Comparison of ENCODE assay signal across 7 mouse cellular contexts in the genomic region with DNA sequence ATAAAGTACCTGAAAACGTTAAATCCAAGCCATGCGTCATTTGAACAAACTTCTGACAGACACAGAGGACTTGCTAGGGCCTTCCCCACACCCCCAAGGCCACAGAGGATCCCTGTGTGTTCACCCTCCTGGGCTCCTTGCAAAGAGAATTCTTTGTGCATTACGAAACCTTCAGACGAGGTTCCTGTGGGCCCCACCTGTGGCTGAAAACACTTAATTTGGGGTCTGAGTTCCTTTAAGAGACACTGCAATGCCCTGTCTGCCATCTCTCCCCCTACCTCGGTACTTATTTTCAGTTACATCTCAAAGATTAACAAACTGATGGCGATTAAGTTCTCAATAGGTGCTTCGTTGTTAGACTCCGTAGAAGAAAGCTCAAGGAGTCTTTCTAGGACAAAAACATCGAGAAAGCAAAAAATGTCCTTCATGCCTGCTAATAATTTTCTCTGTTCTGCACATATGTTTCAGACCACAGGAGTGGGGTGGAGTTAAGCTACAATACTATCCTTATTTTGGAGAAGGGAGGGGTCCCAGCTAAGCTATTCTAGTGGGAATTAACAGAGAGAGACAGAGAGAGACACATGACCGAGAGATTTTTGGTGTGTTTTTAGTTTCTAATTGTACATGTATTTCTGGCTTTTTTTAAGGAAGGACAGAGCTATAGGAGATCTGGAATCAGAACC.
DNase-seq lines count a peak whose midpoint lies in the region; ATAC-seq lines count a peak whose summit lies in the region.

No protein-coding gene starts in this region.

- WGBS in forebrain, embryonic 11.5 days, result 4% methylated on average over 10 of the region's 10 CpGs
- 5% methylated on average over 10 of the region's 10 CpGs for WGBS in limb, embryonic 10.5 days
- 23% methylated on average over 10 of the region's 10 CpGs for WGBS in neural tube, embryonic 13.5 days

- peak; percentile 24 to 42 for DNase-seq in kidney, postnatal 4 days
- DNase-seq in kidney, postnatal 25 days, result no peak
- DNase-seq in forebrain, embryonic 11.5 days (ENCODE audit: low spot score), result peak; percentile 64
- DNase-seq in limb, embryonic 10.5 days (ENCODE audit: low spot score), result peak; percentile 50
- DNase-seq in testis, postnatal 14 days (ENCODE audit: low spot score), result no peak
- DNase-seq in layer of hippocampus, postnatal 36 days, result no peak

- no peaks in the 10 kb centered on the region for H3K9me3 ChIP-seq in forebrain, embryonic 11.5 days (ENCODE audit: control insufficient read depth, low read length)
- H3K9me3 ChIP-seq in limb, embryonic 10.5 days (replicated peaks), result no peaks in the 10 kb centered on the region
- no peaks in the 10 kb centered on the region; the same call in 1 of the 2 replicates for H3K9me3 ChIP-seq in neural tube, embryonic 13.5 days

- ATAC-seq in forebrain, embryonic 11.5 days (replicated peaks; ENCODE audit: low FRiP score), result peak; percentile 52
- peak; percentile 38; the same call in 1 of the 2 replicates for ATAC-seq in neural tube, embryonic 13.5 days (ENCODE audit: low read depth)

- peaks cover 13% of the 10 kb centered on the region; the same call in 1 of the 2 replicates for H3K4me1 ChIP-seq in forebrain, embryonic 11.5 days (replicated peaks; ENCODE audit: control insufficient read depth, insufficient read depth, low read length)
- H3K4me1 ChIP-seq in limb, embryonic 10.5 days, result peaks cover 61% of the 10 kb centered on the region
- H3K4me1 ChIP-seq in neural tube, embryonic 13.5 days (replicated peaks), result peaks cover 35% of the 10 kb centered on the region

- H3K4me2 ChIP-seq in forebrain, embryonic 11.5 days (ENCODE audit: low read depth, low read length, severe bottlenecking), result peak overlapping the region; percentile 52
- H3K4me2 ChIP-seq in neural tube, embryonic 13.5 days, result peak overlapping the region; percentile 61

- H3K36me3 ChIP-seq in forebrain, embryonic 11.5 days (ENCODE audit: control insufficient read depth, insufficient read depth, low read length), result no peaks in the 10 kb centered on the region
- 0 out of 2 replicates have a peak, but pooled peaks cover 2% of the 10 kb centered on the region for H3K36me3 ChIP-seq in limb, embryonic 10.5 days
- no peaks in the 10 kb centered on the region for H3K36me3 ChIP-seq in neural tube, embryonic 13.5 days

- H3K27ac ChIP-seq in forebrain, embryonic 11.5 days (ENCODE audit: low read depth, low read length), result peak overlapping the region; percentile 62
- H3K27ac ChIP-seq in limb, embryonic 10.5 days, result peak overlapping the region; percentile 88
- peak overlapping the region; percentile 49 for H3K27ac ChIP-seq in neural tube, embryonic 13.5 days (replicated peaks)

- peak overlapping the region; percentile 10; the same call in 1 of the 2 replicates for H3K4me3 ChIP-seq in forebrain, embryonic 11.5 days (ENCODE audit: low read depth, low read length)
- H3K4me3 ChIP-seq in limb, embryonic 10.5 days, result peak overlapping the region; percentile 41
- H3K4me3 ChIP-seq in neural tube, embryonic 13.5 days, result peak overlapping the region; percentile 29

- H3K27me3 ChIP-seq in forebrain, embryonic 11.5 days (ENCODE audit: control insufficient read depth, insufficient read depth, low read length), result no peaks in the 10 kb centered on the region
- no peaks in the 10 kb centered on the region for H3K27me3 ChIP-seq in limb, embryonic 10.5 days (ENCODE audit: low read depth, poor library complexity, severe bottlenecking)
- no peaks in the 10 kb centered on the region for H3K27me3 ChIP-seq in neural tube, embryonic 13.5 days

- no peak overlapping the region for H3K9ac ChIP-seq in forebrain, embryonic 11.5 days (ENCODE audit: low read length)
- H3K9ac ChIP-seq in neural tube, embryonic 13.5 days, result peak overlapping the region; percentile 64

Comparison
In these comparisons a context has a peak if more than half of its experiments do, and no peak if none do; other contexts are left out.
1. DNase-seq: peak in kidney, postnatal 4 days (2 of 2), forebrain, embryonic 11.5 days (single experiment) and limb, embryonic 10.5 days (single experiment); none in kidney, postnatal 25 days (0 of 2), testis, postnatal 14 days (single experiment) and layer of hippocampus, postnatal 36 days (0 of 2).
2. Peak in every context shown above with its lines, with median percentiles within 50 percentile points of each other: H3K27ac ChIP-seq and H3K4me3 ChIP-seq.